Mouse (Mus musculus) spleen, adult 2 months (tissue): ENCODE measurements around the gene Sh3rf1. TPM values are rescaled to one million over a fixed set of nuclear protein-coding genes. Genes with fewer than 3 reads are reported as not detected.

Experiments
- DNase-seq, 2 experiments: peaks; one replicate each; pipeline versions ENCODE4 v3.0.0 to v3.0.0-alpha.2; 2012 to 2021; ENCODE audit warnings: low spot score in 2 of 2, low read depth in 1 of 2
- H3K27ac ChIP-seq: fragments of 200-500 bp; 2 replicates; pipeline ENCODE4 v1.5.1; 2012; ENCODE audit warnings: low read length, inconsistent platforms; ENCODE audit not compliant: insufficient read depth
- H3K27me3 ChIP-seq: fragments of 200-500 bp; 2 replicates; pipeline ENCODE4 v1.6.1; 2012; ENCODE audit warnings: mild to moderate bottlenecking, moderate library complexity, low read length, inconsistent platforms; ENCODE audit not compliant: control insufficient read depth, insufficient read depth
- H3K36me3 ChIP-seq: fragments of 200-500 bp; 2 replicates; pipeline ENCODE4 v1.6.1; 2012; ENCODE audit warnings: mild to moderate bottlenecking, low read length, inconsistent platforms; ENCODE audit not compliant: control insufficient read depth, insufficient read depth
- H3K4me1 ChIP-seq: fragments of 200-500 bp; 2 replicates; pipeline ENCODE4 v1.6.1; 2011; ENCODE audit warnings: inconsistent platforms; ENCODE audit not compliant: control insufficient read depth, insufficient read depth, insufficient read length
- H3K4me3 ChIP-seq: fragments of 200-500 bp; 2 replicates; pipeline ENCODE4 v1.5.1; 2011; ENCODE audit warnings: mild to moderate bottlenecking, inconsistent platforms; ENCODE audit not compliant: insufficient read depth, insufficient read length; ENCODE audit errors: extremely low read depth
- CTCF ChIP-seq: fragments of 200-500 bp; IDR thresholded peaks from 2 replicates; pipeline ENCODE4 v1.5.1; 2011; ENCODE audit warnings: mild to moderate bottlenecking, inconsistent platforms; ENCODE audit not compliant: insufficient read depth, insufficient read length, insufficient replicate concordance; ENCODE audit errors: extremely low read depth
- POLR2A ChIP-seq: fragments of 200-500 bp; IDR thresholded peaks from 2 replicates; pipeline ENCODE4 v1.6.1; 2011; ENCODE audit warnings: low read depth, low read length, inconsistent platforms
- WGBS: fragments of 180-500 bp; shearing (Covaris S2); methylation state at CpG from one replicate; pipeline ENCODE4 v1.1.7; 2018; 5-methylcytosine and 5-hydroxymethylcytosine counted together
- polyA plus RNA-seq: library from polyadenylated mRNA; depleted of rRNA; stranded (reverse); fragments of >200 nt; gene quantifications from 2 replicates; pipeline ENCODE4 v1.2.3, GENCODE M21; 2012

The Sh3rf1 gene
- polyA plus RNA-seq, 1 experiment, result 2.5 TPM

DNA sequence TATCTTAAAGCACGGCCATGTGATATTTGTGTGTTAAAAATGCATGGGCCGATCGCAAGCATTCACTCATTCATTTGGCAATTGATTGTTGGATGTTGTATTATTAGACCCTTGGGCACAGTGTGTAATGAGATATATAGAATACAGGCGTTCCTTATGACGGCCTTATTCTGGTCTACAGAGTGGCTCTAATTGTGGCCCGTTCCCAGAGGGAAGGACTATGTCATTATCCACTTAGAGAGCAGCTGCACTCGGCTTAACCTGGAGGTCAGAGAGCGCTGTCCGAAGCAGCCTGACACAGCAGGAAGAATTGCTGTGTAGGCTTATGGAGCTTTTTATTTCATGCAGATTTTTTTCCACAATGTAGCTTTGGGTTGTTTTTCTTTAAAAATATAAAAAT lies 126.8 kb downstream of the Sh3rf1 start:
- no peaks in the 10 kb centered on the region for H3K4me1 ChIP-seq
- no peak for TF ChIP-seq CTCF
- no peak for TF ChIP-seq POLR2A
- WGBS, result 94% methylated on average over 9 of the region's 9 CpGs

DNA sequence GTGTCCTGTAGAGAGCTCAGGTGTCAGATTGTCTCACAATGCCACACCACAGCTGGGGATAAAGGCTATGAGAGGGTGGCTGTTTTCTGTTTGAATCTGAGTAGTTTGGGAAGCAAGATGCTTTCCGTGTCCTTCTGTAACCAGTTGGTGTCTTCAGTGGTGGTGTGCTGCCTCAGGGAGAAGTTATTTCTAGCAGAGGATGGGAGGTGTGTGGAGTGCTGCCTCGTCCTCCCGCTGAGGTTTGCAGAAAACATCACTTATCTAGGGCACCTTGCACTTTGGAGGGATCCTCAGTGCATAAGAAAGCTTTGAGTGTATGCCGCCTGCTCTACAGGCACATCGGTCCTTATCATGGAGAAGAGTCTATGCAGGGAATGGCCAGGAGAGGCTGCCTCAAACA lies 128.0 kb downstream of the Sh3rf1 start:
- Histone ChIP-seq H3K4me1 (no peaks in the 10 kb centered on the region), H3K27ac (no peak overlapping the region), H3K36me3 (peaks cover 2% of the 10 kb centered on the region; the same call in 1 of the 2 replicates), H3K4me3 (no peak overlapping the region), H3K27me3 (no peaks in the 10 kb centered on the region)
- TF ChIP-seq CTCF, result no peak
- TF ChIP-seq POLR2A, result no peak
- 96% methylated on average over 5 of the region's 5 CpGs for WGBS
- no peak for DNase-seq

More for the DNA sequence above, 126.8 kb downstream of the Sh3rf1 start:
- Histone ChIP-seq H3K4me3 (no peak overlapping the region), H3K27ac (no peak overlapping the region), H3K36me3 (peaks cover 2% of the 10 kb centered on the region; the same call in 1 of the 2 replicates), H3K27me3 (no peaks in the 10 kb centered on the region)
- DNase-seq, result no peak

DNA sequence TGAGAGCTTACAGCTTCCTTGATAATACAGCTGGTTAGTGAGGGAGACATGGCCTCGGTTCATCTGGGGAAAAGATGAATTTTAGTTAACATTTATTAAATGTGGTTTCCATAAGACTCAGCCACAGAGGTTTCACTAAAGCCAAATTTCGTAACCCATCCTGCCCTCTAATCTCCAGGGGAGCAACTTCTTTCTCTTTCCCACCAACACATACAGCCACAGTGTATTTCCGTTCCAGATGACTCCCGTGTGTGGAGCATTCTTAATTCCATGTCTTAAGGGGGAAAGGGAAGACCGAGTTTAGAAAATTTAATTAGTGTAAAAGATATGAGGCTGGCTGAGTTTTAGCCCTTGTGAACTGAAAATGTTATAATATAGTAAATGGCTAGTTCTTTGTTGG lies 131.8 kb downstream of the Sh3rf1 start:
- DNase-seq, result no peak
- H3K4me1 ChIP-seq, result peaks cover 5% of the 10 kb centered on the region; the same call in 1 of the 2 replicates
- no peak overlapping the region for H3K4me3 ChIP-seq
- 76% methylated on average over 5 of the region's 5 CpGs for WGBS
- TF ChIP-seq POLR2A (no peak), CTCF (no peak)
- H3K27ac ChIP-seq, result no peak overlapping the region
- H3K27me3 ChIP-seq, result no peaks in the 10 kb centered on the region
- no peaks in the 10 kb centered on the region for H3K36me3 ChIP-seq

DNA sequence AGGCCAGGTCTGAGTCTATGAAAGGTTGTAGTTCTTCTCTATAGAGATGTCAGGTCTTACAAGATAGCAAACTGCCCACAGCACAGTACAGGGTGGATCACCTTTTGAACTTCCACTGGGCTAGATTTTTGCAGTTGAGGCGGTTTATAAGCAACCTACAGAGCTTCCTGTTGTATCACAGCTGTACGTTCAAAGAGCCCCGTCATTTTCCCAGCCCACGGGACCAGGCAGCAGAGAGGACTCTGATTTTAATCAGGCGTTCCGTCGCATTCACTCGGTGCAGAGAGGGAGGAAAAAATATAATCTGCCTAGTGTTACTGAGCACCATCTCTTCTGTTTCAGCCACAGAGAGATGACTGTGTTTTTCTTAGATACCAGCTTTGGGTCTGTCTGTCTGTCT lies 135.3 kb downstream of the Sh3rf1 start:
- Histone ChIP-seq H3K27ac (no peak overlapping the region), H3K4me3 (no peak overlapping the region), H3K27me3 (no peaks in the 10 kb centered on the region), H3K4me1 (peaks cover 6% of the 10 kb centered on the region; the same call in 1 of the 2 replicates), H3K36me3 (no peaks in the 10 kb centered on the region)
- WGBS, result 23% methylated on average over 8 of the region's 8 CpGs
- DNase-seq, result peak in 1 of 2 experiments; percentile 7
- no peak for TF ChIP-seq POLR2A
- no peak for TF ChIP-seq CTCF

DNA sequence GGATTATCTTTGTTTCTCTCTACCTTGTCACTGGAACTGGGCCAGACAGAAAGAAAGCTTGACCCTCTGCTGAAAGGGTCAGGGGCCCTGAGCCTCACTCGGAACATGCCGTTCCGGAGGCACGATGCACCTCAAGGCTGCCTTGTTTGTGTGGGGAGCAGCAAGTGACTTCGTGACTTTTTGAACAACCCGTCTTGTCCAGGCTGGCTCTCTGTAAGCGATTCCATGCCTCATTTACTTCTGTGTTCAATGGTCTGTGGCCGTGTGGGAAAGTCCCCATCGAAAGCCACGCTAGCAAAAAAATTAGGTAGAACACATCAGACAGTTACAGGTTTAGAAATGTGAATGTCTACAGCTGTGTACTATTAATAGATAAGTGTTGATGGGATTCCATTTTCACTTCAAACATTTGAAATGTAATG lies 136.2 kb downstream of the Sh3rf1 start:
- H3K27me3 ChIP-seq, result no peaks in the 10 kb centered on the region
- H3K4me3 ChIP-seq, result no peak overlapping the region
- DNase-seq, result peak in 1 of 2 experiments; percentile 17
- TF ChIP-seq POLR2A (no peak), CTCF (no peak)
- H3K27ac ChIP-seq, result no peak overlapping the region
- H3K4me1 ChIP-seq, result peaks cover 6% of the 10 kb centered on the region; the same call in 1 of the 2 replicates
- H3K36me3 ChIP-seq, result no peaks in the 10 kb centered on the region
- 55% methylated on average over 10 of the region's 10 CpGs for WGBS

DNA sequence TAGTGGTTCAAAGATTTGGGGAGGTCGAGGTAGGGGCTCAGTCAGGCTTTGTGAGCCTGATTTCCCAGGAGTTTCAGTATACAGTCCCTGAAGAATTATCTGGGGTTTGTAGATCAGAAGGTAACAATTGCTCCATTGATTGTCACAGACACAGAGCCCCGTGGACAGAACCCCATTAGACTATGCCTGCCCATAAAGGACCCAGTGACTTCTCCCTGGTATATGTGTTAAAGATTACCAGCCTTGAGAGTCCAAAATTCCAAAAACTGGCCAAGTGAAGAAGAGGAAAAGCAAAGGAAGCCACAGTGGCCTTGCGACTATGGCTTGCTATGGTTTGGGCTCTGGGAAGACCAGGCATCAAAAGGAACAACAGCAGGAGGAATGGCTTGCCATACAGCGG lies 136.7 kb downstream of the Sh3rf1 start:
- TF ChIP-seq POLR2A, result no peak
- TF ChIP-seq CTCF, result no peak
- Histone ChIP-seq H3K4me3 (no peak overlapping the region), H3K4me1 (peaks cover 6% of the 10 kb centered on the region; the same call in 1 of the 2 replicates), H3K36me3 (no peaks in the 10 kb centered on the region), H3K27me3 (no peaks in the 10 kb centered on the region), H3K27ac (no peak overlapping the region)
- DNase-seq, result no peak
- 70% methylated on average over 4 of the region's 4 CpGs for WGBS

DNA sequence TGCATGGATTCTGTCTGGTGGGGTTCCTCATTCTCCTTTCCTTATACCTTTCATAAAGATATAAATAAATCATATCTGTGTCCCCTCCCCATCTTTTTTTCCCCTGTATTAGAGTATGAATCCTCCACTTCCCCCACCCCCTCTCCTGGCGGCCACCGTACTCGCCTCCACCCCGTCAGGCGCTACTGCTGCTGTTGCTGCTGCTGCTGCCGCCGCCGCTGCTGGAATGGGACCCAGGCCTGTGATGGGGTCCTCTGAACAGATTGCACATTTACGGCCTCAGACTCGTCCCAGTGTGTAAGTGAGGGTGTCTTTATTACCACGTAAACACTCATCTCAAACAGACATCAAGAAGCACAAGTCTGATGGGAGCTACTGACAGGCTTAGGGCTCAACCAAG lies 137.8 kb downstream of the Sh3rf1 start:
- Histone ChIP-seq H3K27me3 (no peaks in the 10 kb centered on the region), H3K4me3 (no peak overlapping the region), H3K27ac (no peak overlapping the region), H3K4me1 (peaks cover 6% of the 10 kb centered on the region; the same call in 1 of the 2 replicates), H3K36me3 (no peaks in the 10 kb centered on the region)
- 93% methylated on average over 11 of the region's 11 CpGs for WGBS
- DNase-seq, result no peak
- no peak for TF ChIP-seq POLR2A
- no peak for TF ChIP-seq CTCF
